24 mouse cellular contexts compared by ENCODE assay signal in the genomic region with DNA sequence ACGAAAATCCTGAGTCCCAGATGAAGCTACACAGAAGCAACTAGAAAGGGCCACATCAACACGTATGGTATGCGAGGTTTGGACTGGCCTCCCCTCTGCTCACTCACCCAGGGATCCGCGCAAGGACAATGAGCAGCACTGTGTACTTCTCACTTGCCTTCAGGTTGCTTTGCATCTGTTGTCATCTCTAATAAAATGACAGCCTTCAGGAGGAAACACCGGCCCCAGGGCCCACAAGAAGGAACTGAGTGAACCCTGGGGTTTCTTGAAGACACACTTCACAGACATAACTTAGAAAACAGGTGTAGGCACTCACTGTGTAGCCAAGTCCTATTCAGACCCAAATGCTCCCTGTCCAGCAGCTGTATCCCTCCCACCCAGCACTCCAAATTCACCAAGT.
"Had no signal": no experiment of that assay in that cellular context is flagged by ENCODE, and none has a peak within 500 bp of the region (broad histone marks: within the 10 kb centered on the region; RNA-seq: fewer than 3 reads in every experiment).

No protein-coding gene starts in this region.

- H3K27me3 ChIP-seq: heart, embryonic 12.5 days; hindbrain, embryonic 13.5 days; hindbrain, embryonic 15.5 days; limb, embryonic 12.5 days; liver, embryonic 13.5 days had no signal

- H3K4me1 ChIP-seq: heart, embryonic 10.5 days; heart, embryonic 12.5 days; hindbrain, embryonic 13.5 days; hindbrain, embryonic 15.5 days; limb, embryonic 10.5 days; liver, embryonic 13.5 days had no signal

- H3K9me3 ChIP-seq: heart, embryonic 10.5 days; heart, embryonic 12.5 days; hindbrain, embryonic 13.5 days; hindbrain, embryonic 15.5 days; limb, embryonic 10.5 days; limb, embryonic 12.5 days; liver, embryonic 13.5 days had no signal

- H3K27ac ChIP-seq: gastrocnemius, adult 2 months; heart, embryonic 10.5 days; hindbrain, embryonic 13.5 days; hindbrain, embryonic 15.5 days; hindbrain, postnatal 0 days; kidney, postnatal 0 days; limb, embryonic 10.5 days; limb, embryonic 12.5 days; liver, embryonic 13.5 days had no signal

- H3K36me3 ChIP-seq: heart, embryonic 10.5 days; heart, embryonic 12.5 days; hindbrain, embryonic 13.5 days; hindbrain, embryonic 15.5 days; limb, embryonic 10.5 days; limb, embryonic 12.5 days; liver, embryonic 13.5 days had no signal

- H3K4me2 ChIP-seq: heart, embryonic 12.5 days; hindbrain, embryonic 13.5 days; hindbrain, embryonic 15.5 days; limb, embryonic 12.5 days; liver, embryonic 11.5 days; liver, embryonic 13.5 days had no signal

- H3K4me3 ChIP-seq: gastrocnemius, adult 2 months; heart, embryonic 10.5 days; heart, embryonic 12.5 days; hindbrain, embryonic 13.5 days; hindbrain, embryonic 15.5 days; limb, embryonic 10.5 days; limb, embryonic 12.5 days; liver, embryonic 13.5 days had no signal

- H3K9ac ChIP-seq: heart, embryonic 12.5 days; hindbrain, embryonic 13.5 days; hindbrain, embryonic 15.5 days; limb, embryonic 12.5 days; liver, embryonic 13.5 days had no signal

- ATAC-seq: hindbrain, postnatal 0 days; intestine, embryonic 16.5 days had no signal

- DNase-seq: gastrocnemius, adult 2 months; gastrocnemius, postnatal 10 days; gastrocnemius, postnatal 25 days; heart, adult 18-20 months; heart, postnatal 10 days; heart, postnatal 4 days; kidney, adult 18-20 months; kidney, adult 8-10 months; kidney, postnatal 14 days; kidney, postnatal 36 days; layer of hippocampus, adult 9-11 months; layer of hippocampus, postnatal 36 days; liver; liver, embryonic 13.5 days had no signal
